Mouse (Mus musculus) testis, adult 2 months (tissue): ENCODE data around the gene Igf2.

ENCODE experiments used
- CTCF ChIP-seq: fragments of 200-500 bp; IDR thresholded peaks from 2 replicates; pipeline ENCODE4 v1.5.1; 2012; ENCODE audit warnings: low read depth, mild to moderate bottlenecking, inconsistent platforms, low read length, moderate library complexity; ENCODE audit not compliant: control insufficient read depth, insufficient read depth, insufficient replicate concordance
- POLR2A ChIP-seq: fragments of 200-500 bp; IDR thresholded peaks from 2 replicates; pipeline ENCODE4 v1.6.1; 2012; ENCODE audit warnings: low read depth, mild to moderate bottlenecking, inconsistent platforms, low read length, moderate library complexity; ENCODE audit not compliant: control insufficient read depth

GRCm38 (mm10) chr7:142661811-142662210, 4.8 kb downstream of the Igf2 start:
- no peak for TF ChIP-seq CTCF
- no peak for TF ChIP-seq POLR2A
